Mouse (Mus musculus): ENCODE results near the gene Zc2hc1c. TPM values are rescaled to one million over a fixed set of nuclear protein-coding genes. Genes with fewer than 3 reads are reported as not detected.
A peak's percentile ranks its signal among the peaks of the same experiment; 100 is the strongest.

The Zc2hc1c gene
- polyA plus RNA-seq (2012; rRNA removed) (0.02 TPM in 2 replicates), polyA plus RNA-seq (2014; fragmentation: Nextera tagmentation; extraction: Ambion mirVana) (0.03 and 0.19 TPM in 2 replicates)

GRCm38 (mm10) chr12:85288486-85289156 lies at the start of gene Zc2hc1c:
TSS of gene Zc2hc1c (plus strand) at chr12:85288591.
- H3K4me3 ChIP-seq (ENCODE audit: insufficient read depth in 1 of 2, low read depth in 2 of 2, low read length in 2 of 2) = peak within 1 kb of the TSS; percentile 53 to 56
- H3K9ac ChIP-seq (replicated peaks) = peak within 1 kb of the TSS; percentile 57; the same call in 1 of the 2 replicates
- peaks cover 13% of the 10 kb centered on the region for H3K27me3 ChIP-seq (ENCODE audit: control insufficient read depth, insufficient read depth, low read length)
- TF ChIP-seq CTCF (IDR thresholded peaks at IDR 0.05; ENCODE audit: low read depth) (no peak), EP300 (IDR thresholded peaks at IDR 0.05; ENCODE audit: low read depth) (no peak)
- DNase-seq (ENCODE audit: low read depth in 3 of 3, low spot score in 3 of 3) (peak; percentile 61 to 76 (median 65)), ATAC-seq (ENCODE audit: insufficient read depth) (peak; percentile 74)
- H3K9me3 ChIP-seq (ENCODE audit: control insufficient read depth, low read length) = no peaks in the 10 kb centered on the region
- peak within 1 kb of the TSS; percentile 77 for H3K4me2 ChIP-seq (ENCODE audit: low read depth)
- no peak within 1 kb of the TSS for H3K27ac ChIP-seq
- H3K36me3 ChIP-seq (replicated peaks; ENCODE audit: control insufficient read depth, insufficient read depth, low read depth) = no peaks in the 10 kb centered on the region
- 6% methylated on average over 30 of the region's 31 CpGs for WGBS (ENCODE audit: insufficient replicate concordance)
- no peaks in the 10 kb centered on the region; a peak in 1 of 4 replicates for H3K4me1 ChIP-seq (replicated peaks; ENCODE audit: control insufficient read depth in 2 of 2, insufficient read depth in 2 of 2, low read length in 1 of 2)

DNA sequence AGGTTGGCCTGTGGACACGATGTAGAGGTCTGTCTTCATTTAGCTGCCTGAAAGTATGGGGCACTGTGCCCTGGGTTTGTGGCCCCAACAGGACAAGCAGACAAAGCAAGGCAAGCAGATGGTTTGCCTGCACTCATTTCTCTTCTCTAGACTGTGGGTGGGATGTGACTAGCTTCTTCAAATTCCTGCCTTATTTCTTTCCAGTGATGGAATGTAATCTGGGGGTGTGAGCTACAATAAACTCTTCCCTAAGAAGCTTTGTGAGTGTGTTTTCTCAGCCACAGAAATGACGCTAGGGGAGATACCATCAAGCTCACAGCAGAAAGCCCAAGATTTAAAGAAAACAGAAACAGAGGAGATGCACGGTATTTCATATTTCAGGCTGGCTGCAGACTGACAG lies 36.3 kb upstream of the Zc2hc1c start:
- Histone ChIP-seq H3K27ac (no peak overlapping the region), H3K4me1 (replicated peaks; ENCODE audit: control insufficient read depth in 2 of 2, insufficient read depth in 2 of 2, low read length in 1 of 2) (peaks cover 0 to 3% of the 10 kb centered on the region in 2 experiments; a peak in 2 of 4 replicates), H3K4me2 (ENCODE audit: low read depth) (no peak overlapping the region), H3K9me3 (ENCODE audit: control insufficient read depth, low read length) (no peaks in the 10 kb centered on the region), H3K4me3 (ENCODE audit: insufficient read depth in 1 of 2, low read depth in 2 of 2, low read length in 2 of 2) (no peak overlapping the region), H3K9ac (replicated peaks) (no peak overlapping the region), H3K27me3 (ENCODE audit: control insufficient read depth, insufficient read depth, low read length) (no peaks in the 10 kb centered on the region), H3K36me3 (replicated peaks; ENCODE audit: control insufficient read depth, insufficient read depth, low read depth) (no peaks in the 10 kb centered on the region)
- no peak for ATAC-seq (ENCODE audit: insufficient read depth)
- TF ChIP-seq EP300 (IDR thresholded peaks at IDR 0.05; ENCODE audit: low read depth) (no peak), CTCF (IDR thresholded peaks at IDR 0.05; ENCODE audit: low read depth) (no peak)
- DNase-seq (ENCODE audit: low read depth in 3 of 3, low spot score in 3 of 3) = no peak
- 67% methylated on average over 3 of the region's 3 CpGs for WGBS (ENCODE audit: insufficient replicate concordance)

DNA sequence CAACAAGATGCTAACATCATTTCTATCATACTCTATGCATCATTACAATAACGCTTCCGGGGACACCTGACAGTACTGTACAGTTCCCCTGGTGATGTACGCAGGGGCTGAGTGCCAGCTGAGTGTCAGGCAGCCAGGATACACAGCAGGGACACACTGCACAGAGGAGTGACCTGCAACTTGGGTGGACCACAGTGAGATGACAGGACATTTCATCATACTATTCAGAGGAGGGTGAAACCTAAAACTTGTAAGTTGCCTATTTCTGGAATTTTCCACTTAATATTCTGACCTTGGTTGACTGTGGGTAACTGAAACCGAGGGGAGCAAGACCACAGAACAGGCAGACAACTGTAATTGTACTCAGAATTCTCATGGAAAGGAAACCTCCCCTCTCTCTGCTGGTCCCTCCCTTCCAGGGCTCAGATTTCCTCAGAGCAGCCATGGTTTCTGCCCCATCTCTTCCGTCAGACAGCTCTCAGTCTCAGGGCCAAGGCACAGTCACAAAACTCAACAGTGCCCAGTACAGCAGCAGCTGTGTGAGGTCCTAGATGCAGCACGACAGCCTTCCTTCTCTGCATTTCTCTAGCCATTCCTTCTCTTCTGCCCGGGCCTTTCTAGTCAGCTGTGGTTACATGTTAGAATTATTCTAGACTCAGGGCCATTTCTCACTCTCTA lies 32.2 kb upstream of the Zc2hc1c start:
- Histone ChIP-seq H3K27ac (no peak overlapping the region), H3K9me3 (ENCODE audit: control insufficient read depth, low read length) (no peaks in the 10 kb centered on the region), H3K4me2 (ENCODE audit: low read depth) (no peak overlapping the region), H3K4me1 (replicated peaks; ENCODE audit: control insufficient read depth in 2 of 2, insufficient read depth in 2 of 2, low read length in 1 of 2) (peaks cover 0 to 7% of the 10 kb centered on the region in 2 experiments; a peak in 2 of 4 replicates), H3K36me3 (replicated peaks; ENCODE audit: control insufficient read depth, insufficient read depth, low read depth) (no peaks in the 10 kb centered on the region), H3K9ac (replicated peaks) (no peak overlapping the region), H3K4me3 (ENCODE audit: insufficient read depth in 1 of 2, low read depth in 2 of 2, low read length in 2 of 2) (no peak overlapping the region), H3K27me3 (ENCODE audit: control insufficient read depth, insufficient read depth, low read length) (no peaks in the 10 kb centered on the region)
- TF ChIP-seq EP300 (IDR thresholded peaks at IDR 0.05; ENCODE audit: low read depth) (no peak), CTCF (IDR thresholded peaks at IDR 0.05; ENCODE audit: low read depth) (no peak)
- DNase-seq (ENCODE audit: low read depth in 3 of 3, low spot score in 3 of 3) = no peak
- ATAC-seq (ENCODE audit: insufficient read depth) = no peak
- WGBS (ENCODE audit: insufficient replicate concordance) = 59% methylated on average over 7 of the region's 7 CpGs

- H3K9ac ChIP-seq (replicated peaks) = no peak overlapping the region
- TF ChIP-seq CTCF (IDR thresholded peaks at IDR 0.05; ENCODE audit: low read depth) (no peak), EP300 (IDR thresholded peaks at IDR 0.05; ENCODE audit: low read depth) (no peak)
- H3K27ac ChIP-seq = no peak overlapping the region
- 14% methylated on average over 7 of the region's 7 CpGs for whole genome bisulfite sequencing (ENCODE audit: insufficient replicate concordance)
- no peaks in the 10 kb centered on the region for H3K9me3 ChIP-seq (ENCODE audit: control insufficient read depth, low read length)
- no peaks in the 10 kb centered on the region for H3K27me3 ChIP-seq (ENCODE audit: control insufficient read depth, insufficient read depth, low read length)
- H3K4me1 ChIP-seq (replicated peaks; ENCODE audit: control insufficient read depth in 2 of 2, insufficient read depth in 2 of 2, low read length in 1 of 2) = peaks cover 0 to 7% of the 10 kb centered on the region in 2 experiments; a peak in 2 of 4 replicates
- 0 out of 2 replicates have a peak, but pooled peaks have one; percentile 35 for ATAC-seq (ENCODE audit: insufficient read depth)
- no peaks in the 10 kb centered on the region for H3K36me3 ChIP-seq (replicated peaks; ENCODE audit: control insufficient read depth, insufficient read depth, low read depth)
- no peak for DNase-seq (ENCODE audit: low read depth in 3 of 3, low spot score in 3 of 3)
- no peak overlapping the region for H3K4me2 ChIP-seq (ENCODE audit: low read depth)
- no peak overlapping the region for H3K4me3 ChIP-seq (ENCODE audit: insufficient read depth in 1 of 2, low read depth in 2 of 2, low read length in 2 of 2)
Observed at GRCm38 (mm10) chr12:85257008-85257639, 31.3 kb upstream of the Zc2hc1c start.

DNA sequence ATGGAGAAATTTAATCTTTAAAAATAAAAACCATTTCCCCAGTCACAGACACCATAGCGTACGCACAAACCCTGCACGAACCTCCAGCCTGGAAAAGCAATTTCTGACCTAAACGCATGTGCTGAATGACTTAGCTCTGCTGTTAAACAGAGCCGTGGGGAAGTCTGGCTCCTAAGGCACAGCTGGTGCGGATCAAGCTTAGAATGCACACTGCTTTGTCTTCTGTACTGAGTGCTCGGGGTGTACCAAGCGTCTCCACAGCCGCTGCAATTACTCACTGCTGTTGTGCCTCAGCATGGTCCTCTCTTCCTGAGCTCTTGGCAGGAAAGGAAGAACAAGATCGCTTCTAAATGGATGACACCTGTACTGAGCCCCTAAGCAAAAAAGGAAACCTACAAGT lies 25.9 kb upstream of the Zc2hc1c start:
- 70% methylated on average over 10 of the region's 10 CpGs for WGBS (ENCODE audit: insufficient replicate concordance)
- DNase-seq (ENCODE audit: low read depth in 3 of 3, low spot score in 3 of 3) (no peak), ATAC-seq (ENCODE audit: insufficient read depth) (no peak)
- Histone ChIP-seq H3K27me3 (ENCODE audit: control insufficient read depth, insufficient read depth, low read length) (no peaks in the 10 kb centered on the region), H3K4me3 (ENCODE audit: insufficient read depth in 1 of 2, low read depth in 2 of 2, low read length in 2 of 2) (no peak overlapping the region), H3K36me3 (replicated peaks; ENCODE audit: control insufficient read depth, insufficient read depth, low read depth) (no peaks in the 10 kb centered on the region), H3K4me2 (ENCODE audit: low read depth) (no peak overlapping the region), H3K4me1 (replicated peaks; ENCODE audit: control insufficient read depth in 2 of 2, insufficient read depth in 2 of 2, low read length in 1 of 2) (no peaks in the 10 kb centered on the region), H3K9ac (replicated peaks) (no peak overlapping the region), H3K27ac (no peak overlapping the region), H3K9me3 (ENCODE audit: control insufficient read depth, low read length) (no peaks in the 10 kb centered on the region)
- TF ChIP-seq EP300 (IDR thresholded peaks at IDR 0.05; ENCODE audit: low read depth) = no peak
- TF ChIP-seq CTCF (IDR thresholded peaks at IDR 0.05; ENCODE audit: low read depth) = no peak
